Mouse (Mus musculus) left cerebral cortex, postnatal 25 days (tissue): ENCODE measurements around the gene Khdrbs1. TPM values are rescaled to one million over a fixed set of nuclear protein-coding genes. Genes with fewer than 3 reads are reported as not detected.
"Not testable (repeated sequence)": the region's sequence is repeated elsewhere in the genome, so short reads cannot be mapped to it uniquely, and the experiment has no call there.

Source experiments
- DNase-seq, 2 experiments: peaks; one replicate each; pipeline ENCODE4 v3.0.0; 2022; ENCODE audit warnings: low spot score in 2 of 2, mixed read lengths in 1 of 2
- intact Hi-C: fragments of 180-260 bp; cut with DNase I; formaldehyde crosslinking; loops from one replicate; pipeline ENCODE4 v1.15.1; 2025
- total RNA-seq, 2 experiments: library from RNA; stranded (reverse); gene quantifications; 2 replicates each; pipeline ENCODE4 v1.2.3; 2021

Khdrbs1 gene
- 10 to 100 TPM; 87.6 to 88.7 TPM for total RNA-seq

GRCm38 (mm10) chr4:129742232-129743009 is at the start of gene Khdrbs1:
Khdrbs1 (minus strand) TSS chr4:129742303.
- peak; percentile 94 to 97 for DNase-seq
- intact Hi-C loops = no loop called here

GRCm38 (mm10) chr4:129791399-129791798 is 49.3 kb upstream of the Khdrbs1 start:
- intact Hi-C loops = no loop called here
- DNase-seq = no peak

GRCm38 (mm10) chr4:129790475-129790874 is 48.4 kb upstream of the Khdrbs1 start:
- intact Hi-C loops = no loop called here

GRCm38 (mm10) chr4:129789635-129790034 is 47.5 kb upstream of the Khdrbs1 start:
- no peak for DNase-seq
- intact Hi-C loops = loop anchor here (5.0 kb wide), 2 partner anchors 88 to 298 kb away; no protein-coding TSS in a partner anchor

More at GRCm38 (mm10) chr4:129790475-129790874, 48.4 kb upstream of the Khdrbs1 start:
- no peak for DNase-seq

- intact Hi-C loops = loop anchor here (5.0 kb wide), 2 partner anchors 89 to 299 kb away; no protein-coding TSS in a partner anchor
- DNase-seq = no peak
These were observed 46.6 kb upstream of the Khdrbs1 start for GRCm38 (mm10) chr4:129788693-129789092.

- intact Hi-C loops = loop anchor here (1.0 to 5.0 kb wide), 3 partner anchors 92 to 302 kb away; no protein-coding TSS in a partner anchor
- DNase-seq = peak; percentile 77 to 89
These were observed 43.1 kb upstream of the Khdrbs1 start for GRCm38 (mm10) chr4:129785178-129785577.

GRCm38 (mm10) chr4:129783506-129783905 is 41.4 kb upstream of the Khdrbs1 start:
- intact Hi-C loops = loop anchor here (5.0 kb wide), 1 partner anchor 81 kb away; no protein-coding TSS in a partner anchor
- DNase-seq = no peak

GRCm38 (mm10) chr4:129782857-129783331 is 40.8 kb upstream of the Khdrbs1 start:
- intact Hi-C loops = loop anchor here (5.0 kb wide), 1 partner anchor 81 kb away; no protein-coding TSS in a partner anchor
- no peak for DNase-seq

GRCm38 (mm10) chr4:129781881-129782675 is 40.0 kb upstream of the Khdrbs1 start:
- DNase-seq = peak; percentile 37 to 38
- intact Hi-C loops = loop anchor here (5.0 kb wide), 1 partner anchor 80 kb away; no protein-coding TSS in a partner anchor

GRCm38 (mm10) chr4:129771672-129772521 is 29.8 kb upstream of the Khdrbs1 start:
- intact Hi-C loops = no loop called here
- peak in 1 of 2 experiments; percentile 69 for DNase-seq

- intact Hi-C loops = no loop called here
- peak in 1 of 2 experiments; percentile 41 for DNase-seq
These were observed 29.2 kb upstream of the Khdrbs1 start for GRCm38 (mm10) chr4:129771314-129771671.

GRCm38 (mm10) chr4:129770600-129770999 is 28.5 kb upstream of the Khdrbs1 start:
- intact Hi-C loops = no loop called here
- no peak for DNase-seq

GRCm38 (mm10) chr4:129768742-129769141 is 26.6 kb upstream of the Khdrbs1 start:
- DNase-seq = not testable (repeated sequence)

GRCm38 (mm10) chr4:129767782-129768181 is 25.7 kb upstream of the Khdrbs1 start:
- intact Hi-C loops = no loop called here
- no peak for DNase-seq

More at GRCm38 (mm10) chr4:129768742-129769141, 26.6 kb upstream of the Khdrbs1 start:
- intact Hi-C loops = not testable (repeated sequence)

GRCm38 (mm10) chr4:129765351-129765750 is 23.2 kb upstream of the Khdrbs1 start:
- no peak for DNase-seq
- intact Hi-C loops = no loop called here

GRCm38 (mm10) chr4:129762496-129762895 is 20.4 kb upstream of the Khdrbs1 start:
- intact Hi-C loops, DNase-seq: not testable (repeated sequence)

- intact Hi-C loops = no loop called here
- DNase-seq = no peak
These were observed 19.5 kb upstream of the Khdrbs1 start for GRCm38 (mm10) chr4:129761606-129762005.

GRCm38 (mm10) chr4:129755455-129755854 is 13.4 kb upstream of the Khdrbs1 start:
- no peak for DNase-seq
- intact Hi-C loops = no loop called here

- DNase-seq = no peak
- intact Hi-C loops = no loop called here
These were observed 12.6 kb upstream of the Khdrbs1 start for GRCm38 (mm10) chr4:129754742-129755141.
